Mouse (Mus musculus): ENCODE measurements at regions not wholly inside any gene's neighbourhood (a gene's known extent, or its start where the extent isn't known, plus 50 kb on each side); places are given as distances from the start of the nearest gene placed in this dataset.

GRCm38 (mm10) chr8:116359761-116360160 lies 145.0 kb upstream of the Dynlrb2 start:
- TF ChIP-seq CTCF (IDR thresholded peaks at IDR 0.05 in 2 of 3, conservative IDR thresholded peaks at IDR 0.05 in 1 of 3; ENCODE audit: control insufficient read depth in 1 of 3, insufficient read depth in 1 of 3, low read depth in 2 of 3, low read length in 3 of 3, poor library complexity in 1 of 3, severe bottlenecking in 1 of 3) (no peak), USF1 (IDR thresholded peaks at IDR 0.05; ENCODE audit: low read depth, low read length) (no peak), POLR2A (IDR thresholded peaks at IDR 0.05; ENCODE audit: control insufficient read depth in 1 of 2, insufficient read depth in 1 of 2, low read depth in 1 of 2, low read length in 2 of 2, poor library complexity in 1 of 2) (no peak), TBP (IDR thresholded peaks at IDR 0.05; ENCODE audit: low read depth, low read length) (no peak), TCF12 (IDR thresholded peaks at IDR 0.05; ENCODE audit: low read depth, low read length) (no peak), MAFK (IDR thresholded peaks at IDR 0.05; ENCODE audit: borderline replicate concordance, low read depth, low read length) (no peak)

All from MEL (cell line).